Mouse (Mus musculus): Measurements from ENCODE around the gene Isg20l2.

The Isg20l2 gene

GRCm38 (mm10) chr3:87948378-87949265 lies 18.5 kb downstream of the Isg20l2 start, which contains the start of gene Crabp2:
Crabp2 (plus strand) TSS chr3:87948666.
- DNase-seq, result no peak

GRCm38 (mm10) chr3:87949266-87949954 lies 19.3 kb downstream of the Isg20l2 start:
- DNase-seq, result no peak

GRCm38 (mm10) chr3:87949955-87950515 lies 19.9 kb downstream of the Isg20l2 start:
- DNase-seq, result no peak

- no peak for DNase-seq
Observed at GRCm38 (mm10) chr3:87951946-87952345, 21.8 kb downstream of the Isg20l2 start.

GRCm38 (mm10) chr3:87952440-87952839 lies 22.3 kb downstream of the Isg20l2 start:
- no peak for DNase-seq

GRCm38 (mm10) chr3:87958056-87958455 lies 27.9 kb downstream of the Isg20l2 start:
- no peak for DNase-seq

- no peak for DNase-seq
Observed at GRCm38 (mm10) chr3:87958476-87958875, 28.4 kb downstream of the Isg20l2 start.

- DNase-seq, result no peak
Observed at GRCm38 (mm10) chr3:87958967-87959366, 28.9 kb downstream of the Isg20l2 start.

GRCm38 (mm10) chr3:87959371-87959770 lies 29.3 kb downstream of the Isg20l2 start:
- DNase-seq, result no peak

GRCm38 (mm10) chr3:87960191-87960585 lies 30.1 kb downstream of the Isg20l2 start:
- no peak for DNase-seq

GRCm38 (mm10) chr3:87960586-87961191 lies 30.6 kb downstream of the Isg20l2 start:
- peak; percentile 87 to 91 for DNase-seq

GRCm38 (mm10) chr3:87970184-87970938 lies 40.2 kb downstream of the Isg20l2 start:
- peak; percentile 40 to 62 for DNase-seq

- peak; percentile 73 to 78 for DNase-seq
Observed at GRCm38 (mm10) chr3:87970939-87971488, 40.9 kb downstream of the Isg20l2 start, which contains the start of gene Nes. Nes (plus strand) TSS chr3:87971078.

- DNase-seq, result no peak
Observed at GRCm38 (mm10) chr3:87971489-87972202, 41.5 kb downstream of the Isg20l2 start.

- DNase-seq, result no peak
Observed at GRCm38 (mm10) chr3:87972203-87972664, 42.1 kb downstream of the Isg20l2 start.

GRCm38 (mm10) chr3:87972776-87973175 lies 42.7 kb downstream of the Isg20l2 start:
- no peak for DNase-seq

- no peak for DNase-seq
Observed at GRCm38 (mm10) chr3:87973593-87974380, 43.7 kb downstream of the Isg20l2 start.

- peak in 1 of 2 experiments; percentile 52 for DNase-seq
Observed at GRCm38 (mm10) chr3:87974381-87974987, 44.4 kb downstream of the Isg20l2 start.

GRCm38 (mm10) chr3:87979493-87979892 lies 49.4 kb downstream of the Isg20l2 start:
- no peak for DNase-seq

- DNase-seq, result no peak
Observed at GRCm38 (mm10) chr3:87980085-87980484, 50.0 kb downstream of the Isg20l2 start.

All from lung, adult 18-20 months (tissue).